Mouse (Mus musculus): ENCODE data around the gene Zfp266. TPM values are rescaled to one million over a fixed set of nuclear protein-coding genes. Genes with fewer than 3 reads are reported as not detected.

Zfp266 gene
- polyA plus RNA-seq, 1 experiment from 2014 or later, result 93.9 TPM

GRCm38 (mm10) chr9:20489536-20489935 is 31.7 kb downstream of the Zfp266 start:
- Histone ChIP-seq H3K9me3 (no peaks in the 10 kb centered on the region), H3K36me3 (peaks cover 22% of the 10 kb centered on the region), H3K4me1 (replicated peaks) (peaks cover 43% of the 10 kb centered on the region), H3K27me3 (no peaks in the 10 kb centered on the region), H3K27ac (replicated peaks) (no peak overlapping the region), H3K4me2 (no peak overlapping the region), H3K9ac (no peak overlapping the region), H3K4me3 (no peak overlapping the region)
- WGBS, result 94% methylated on average over 5 of the region's 5 CpGs
- ATAC-seq (ENCODE audit: low FRiP score, low read depth), result no peak

DNA sequence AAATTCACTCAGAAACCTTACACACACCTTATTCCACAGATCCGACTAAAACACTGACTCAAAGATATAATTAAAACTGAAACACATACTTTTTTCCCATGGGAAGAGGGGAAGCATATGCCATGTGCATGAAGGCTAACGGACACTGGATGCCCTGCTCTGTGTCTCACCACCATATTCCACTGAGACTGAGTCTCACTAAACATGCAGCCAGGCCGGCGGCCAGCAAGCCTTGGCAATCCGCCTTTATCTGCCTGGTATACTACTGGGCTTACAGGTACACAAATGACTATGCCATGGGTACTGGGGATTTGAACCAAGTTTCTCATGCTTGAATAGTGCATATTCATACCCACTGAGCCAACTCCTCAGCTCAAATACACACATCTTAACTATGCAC is 41.8 kb downstream of the Zfp266 start:
- H3K4me1 ChIP-seq (replicated peaks), result no peaks in the 10 kb centered on the region
- H3K9ac ChIP-seq, result no peak overlapping the region
- no peak overlapping the region for H3K27ac ChIP-seq (replicated peaks)
- H3K4me2 ChIP-seq, result no peak overlapping the region
- ATAC-seq (ENCODE audit: low FRiP score, low read depth), result no peak
- H3K9me3 ChIP-seq, result no peaks in the 10 kb centered on the region
- no peak overlapping the region for H3K4me3 ChIP-seq
- 82% methylated on average over 5 of the region's 5 CpGs for WGBS
- peaks cover 52% of the 10 kb centered on the region for H3K36me3 ChIP-seq
- no peaks in the 10 kb centered on the region for H3K27me3 ChIP-seq

DNA sequence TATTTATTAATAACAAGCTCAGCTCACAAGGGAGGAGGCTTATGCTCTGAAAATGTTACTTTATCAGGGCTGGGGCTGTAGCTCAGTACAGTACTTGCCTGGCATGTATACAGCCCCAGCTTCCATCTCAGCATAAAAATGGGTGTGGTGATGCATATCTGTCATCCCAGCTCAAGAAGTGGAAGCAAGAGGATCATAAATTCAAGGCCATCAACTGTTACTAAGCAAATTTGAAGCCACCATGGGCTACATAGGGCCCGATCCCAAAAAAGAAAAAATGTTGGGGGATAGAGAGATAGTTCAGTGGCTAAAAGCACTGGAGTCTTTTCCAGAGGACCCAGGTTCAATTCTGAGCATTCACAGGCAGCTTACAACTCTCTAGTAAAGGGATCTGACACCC is 44.6 kb downstream of the Zfp266 start:
- Histone ChIP-seq H3K4me1 (replicated peaks) (no peaks in the 10 kb centered on the region), H3K27me3 (no peaks in the 10 kb centered on the region), H3K27ac (replicated peaks) (no peak overlapping the region), H3K4me2 (no peak overlapping the region), H3K9me3 (no peaks in the 10 kb centered on the region), H3K36me3 (peaks cover 58% of the 10 kb centered on the region), H3K9ac (no peak overlapping the region), H3K4me3 (no peak overlapping the region)
- ATAC-seq (ENCODE audit: low FRiP score, low read depth), result no peak
- WGBS, result 93% methylated on average over 1 of the region's 1 CpGs

DNA sequence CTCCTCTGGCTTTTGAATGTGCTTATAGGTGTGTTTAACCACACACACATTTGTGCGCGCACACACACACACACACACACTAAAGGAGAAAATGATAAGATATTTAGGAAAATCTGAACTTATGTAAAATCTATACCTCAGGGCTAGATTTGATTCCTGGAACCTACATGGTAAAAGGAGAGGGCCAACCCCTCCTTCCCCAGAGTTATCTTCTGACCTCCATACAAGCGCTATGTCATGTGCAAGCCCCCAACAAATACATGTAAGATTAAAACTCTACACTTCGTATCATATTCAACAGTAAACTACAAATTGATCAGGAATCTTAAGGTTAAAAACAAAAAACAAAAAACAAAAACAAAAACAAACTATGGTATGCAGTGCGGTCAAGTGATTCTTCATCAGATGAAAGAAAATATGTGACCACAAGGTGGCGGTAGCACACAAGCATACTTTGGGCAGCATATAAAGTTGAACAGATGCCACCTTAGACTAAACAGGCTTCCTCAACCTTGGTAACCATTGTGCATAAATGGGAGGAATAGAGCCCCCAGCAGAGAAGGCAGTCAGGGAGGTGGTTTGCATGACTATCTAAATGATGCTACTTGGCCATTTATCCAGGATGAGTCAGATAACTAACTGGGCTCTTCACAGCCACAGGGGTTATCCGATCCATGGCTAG is 54.3 kb downstream of the Zfp266 start:
- WGBS, result 58% methylated on average over 7 of the region's 7 CpGs
- Histone ChIP-seq H3K27me3 (peaks cover 3% of the 10 kb centered on the region; the same call in 1 of the 2 replicates), H3K4me2 (no peak overlapping the region), H3K36me3 (peaks cover 34% of the 10 kb centered on the region), H3K4me3 (no peak overlapping the region), H3K9me3 (no peaks in the 10 kb centered on the region), H3K4me1 (replicated peaks) (no peaks in the 10 kb centered on the region), H3K9ac (no peak overlapping the region), H3K27ac (replicated peaks) (no peak overlapping the region)
- ATAC-seq (ENCODE audit: low FRiP score, low read depth), result peak; percentile 59

DNA sequence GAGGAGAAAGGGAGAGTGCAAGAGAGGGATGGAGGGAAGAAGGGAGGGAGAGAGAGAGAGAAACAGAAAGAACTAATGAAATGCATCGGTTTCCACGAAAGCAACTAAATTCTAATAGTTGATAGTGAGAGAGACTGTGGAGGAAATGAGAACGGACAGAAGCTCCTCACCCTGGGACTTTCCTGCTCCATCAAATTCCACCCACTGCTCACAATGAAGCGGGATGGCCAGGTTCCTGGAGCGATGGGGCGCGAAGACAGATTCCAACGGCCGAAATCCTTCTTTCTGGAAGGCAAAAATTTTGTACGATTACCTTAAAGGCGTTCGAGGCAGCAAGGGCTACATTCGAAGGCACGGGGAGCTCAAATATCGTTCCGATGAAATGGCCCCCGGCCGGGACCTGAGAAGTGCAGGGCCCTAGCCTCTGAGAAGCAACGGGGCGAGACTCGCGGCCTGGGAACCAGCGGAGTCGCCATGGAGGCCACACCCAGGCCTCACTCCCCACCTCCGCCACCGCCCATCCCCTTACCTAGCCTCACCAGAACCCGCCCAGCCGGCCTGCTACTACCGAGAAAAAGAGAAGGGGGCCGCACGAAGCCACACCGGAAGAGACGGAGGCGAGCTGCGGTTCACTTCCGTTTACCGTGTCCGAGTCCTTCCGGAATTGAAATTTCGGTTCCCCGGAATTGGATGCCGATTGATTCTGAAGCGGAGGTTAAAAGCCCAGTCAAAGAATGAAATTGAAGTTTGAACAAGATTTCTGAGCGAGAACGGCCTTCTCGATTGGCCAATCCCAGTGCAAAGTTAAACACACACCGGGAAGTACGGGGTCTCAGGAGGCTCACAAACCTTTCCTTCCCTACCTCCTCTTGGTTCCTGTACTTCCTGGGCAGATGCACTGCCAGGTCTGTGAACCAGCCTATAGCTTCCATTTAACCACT is 61.6 kb downstream of the Zfp266 start, which contains the start of gene Zfp26:
TSS of gene Zfp26 (minus strand) at position 786 of the 941 bp plus-strand sequence.
- peak within 1 kb of the TSS; percentile 85 for H3K27ac ChIP-seq (replicated peaks)
- ATAC-seq (ENCODE audit: low FRiP score, low read depth), result peak; percentile 92
- H3K4me3 ChIP-seq, result peak within 1 kb of the TSS; percentile 90
- no peaks in the 10 kb centered on the region for H3K9me3 ChIP-seq
- WGBS, result under 1% methylated on average over 48 of the region's 48 CpGs
- H3K9ac ChIP-seq, result peak within 1 kb of the TSS; percentile 86
- no peaks in the 10 kb centered on the region for H3K27me3 ChIP-seq
- H3K36me3 ChIP-seq, result peaks cover 20% of the 10 kb centered on the region
- peaks cover 25% of the 10 kb centered on the region for H3K4me1 ChIP-seq (replicated peaks)
- H3K4me2 ChIP-seq, result peak within 1 kb of the TSS; percentile 75

DNA sequence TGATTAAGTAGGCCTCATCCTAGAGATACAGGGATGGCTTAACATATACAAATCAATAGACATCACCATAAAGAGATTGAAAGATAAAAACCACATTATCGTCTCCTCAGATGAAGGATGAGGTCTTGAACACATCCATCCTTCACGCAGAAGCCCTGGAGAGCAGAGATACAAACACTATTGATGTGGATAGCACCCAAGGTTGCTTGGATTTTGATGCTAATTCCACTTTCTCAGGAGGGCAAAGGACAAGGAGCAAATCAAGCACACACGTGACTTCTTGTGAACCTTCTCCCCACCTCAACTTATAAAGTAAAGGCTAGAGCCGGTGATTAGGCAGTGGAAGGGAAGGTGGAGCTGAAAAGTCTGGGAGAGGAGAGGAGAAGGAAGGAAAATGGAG is 67.6 kb downstream of the Zfp266 start:
- Histone ChIP-seq H3K4me1 (replicated peaks) (peaks cover 13% of the 10 kb centered on the region), H3K27ac (replicated peaks) (no peak overlapping the region), H3K9me3 (no peaks in the 10 kb centered on the region), H3K4me3 (no peak overlapping the region), H3K4me2 (no peak overlapping the region), H3K9ac (no peak overlapping the region), H3K36me3 (peaks cover 39% of the 10 kb centered on the region), H3K27me3 (no peaks in the 10 kb centered on the region)
- no peak for ATAC-seq (ENCODE audit: low FRiP score, low read depth)
- WGBS, result 86% methylated on average over 4 of the region's 4 CpGs

GRCm38 (mm10) chr9:20451493-20451892 is 69.7 kb downstream of the Zfp266 start:
- 100% methylated on average over 1 of the region's 1 CpGs for WGBS
- no peaks in the 10 kb centered on the region for H3K9me3 ChIP-seq
- no peaks in the 10 kb centered on the region for H3K27me3 ChIP-seq
- H3K4me1 ChIP-seq (replicated peaks), result no peaks in the 10 kb centered on the region
- no peak for ATAC-seq (ENCODE audit: low FRiP score, low read depth)
- H3K9ac ChIP-seq, result no peak overlapping the region
- H3K4me2 ChIP-seq, result no peak overlapping the region
- H3K27ac ChIP-seq (replicated peaks), result no peak overlapping the region
- H3K36me3 ChIP-seq, result peaks cover 35% of the 10 kb centered on the region
- no peak overlapping the region for H3K4me3 ChIP-seq

Other genes with a start within 250 kb of the Zfp266 start
- not detected in 2 replicates for gene Olfr39, start 239.1 kb downstream of the Zfp266 start, polyA plus RNA-seq (2015; fragmentation: Nextera tagmentation; extraction: Ambion mirVana)
- not detected in 2 replicates for gene Olfr873, start 222.9 kb downstream of the Zfp266 start, polyA plus RNA-seq (2015; fragmentation: Nextera tagmentation; extraction: Ambion mirVana)
- 0.18 TPM in 1 of 2 replicates, not detected in the other for gene Olfr18, start 185.3 kb downstream of the Zfp266 start, polyA plus RNA-seq (2015; fragmentation: Nextera tagmentation; extraction: Ambion mirVana)
- gene Zfp560, start 136.2 kb downstream of the Zfp266 start, polyA plus RNA-seq (2015; fragmentation: Nextera tagmentation; extraction: Ambion mirVana), result 33.9 and 38.0 TPM in 2 replicates
- gene Zfp26, start 61.3 kb downstream of the Zfp266 start, polyA plus RNA-seq (2015; fragmentation: Nextera tagmentation; extraction: Ambion mirVana), result 13.3 and 16.1 TPM in 2 replicates
- 29.0 and 31.3 TPM in 2 replicates for gene Zfp426, start 28.7 kb downstream of the Zfp266 start, polyA plus RNA-seq (2015; fragmentation: Nextera tagmentation; extraction: Ambion mirVana)
- gene Zfp846, start 59.9 kb upstream of the Zfp266 start, polyA plus RNA-seq (2015; fragmentation: Nextera tagmentation; extraction: Ambion mirVana), result 45.0 and 45.3 TPM in 2 replicates
- gene Ubl5, start 121.5 kb upstream of the Zfp266 start, polyA plus RNA-seq (2015; fragmentation: Nextera tagmentation; extraction: Ambion mirVana), result 441 and 476 TPM in 2 replicates
- gene Fbxl12, start 123.3 kb upstream of the Zfp266 start, polyA plus RNA-seq (2015; fragmentation: Nextera tagmentation; extraction: Ambion mirVana), result 13.8 TPM in 2 replicates
- 66.0 and 66.3 TPM in 2 replicates for gene Pin1, start 130.7 kb upstream of the Zfp266 start, polyA plus RNA-seq (2015; fragmentation: Nextera tagmentation; extraction: Ambion mirVana)
- 199 and 226 TPM in 2 replicates for gene Olfm2, start 224.9 kb upstream of the Zfp266 start, polyA plus RNA-seq (2015; fragmentation: Nextera tagmentation; extraction: Ambion mirVana)